Mouse (Mus musculus): ENCODE measurements around the gene Cks2. TPM values are rescaled to one million over a fixed set of nuclear protein-coding genes. Genes with fewer than 3 reads are reported as not detected.
A peak's percentile ranks its signal among the peaks of the same experiment; 100 is the strongest.
"Not testable (repeated sequence)": the region's sequence is repeated elsewhere in the genome, so short reads cannot be mapped to it uniquely, and the experiment has no call there.

Cks2 gene
- polyA plus RNA-seq, 1 experiment from 2014 or later = 134 TPM

DNA sequence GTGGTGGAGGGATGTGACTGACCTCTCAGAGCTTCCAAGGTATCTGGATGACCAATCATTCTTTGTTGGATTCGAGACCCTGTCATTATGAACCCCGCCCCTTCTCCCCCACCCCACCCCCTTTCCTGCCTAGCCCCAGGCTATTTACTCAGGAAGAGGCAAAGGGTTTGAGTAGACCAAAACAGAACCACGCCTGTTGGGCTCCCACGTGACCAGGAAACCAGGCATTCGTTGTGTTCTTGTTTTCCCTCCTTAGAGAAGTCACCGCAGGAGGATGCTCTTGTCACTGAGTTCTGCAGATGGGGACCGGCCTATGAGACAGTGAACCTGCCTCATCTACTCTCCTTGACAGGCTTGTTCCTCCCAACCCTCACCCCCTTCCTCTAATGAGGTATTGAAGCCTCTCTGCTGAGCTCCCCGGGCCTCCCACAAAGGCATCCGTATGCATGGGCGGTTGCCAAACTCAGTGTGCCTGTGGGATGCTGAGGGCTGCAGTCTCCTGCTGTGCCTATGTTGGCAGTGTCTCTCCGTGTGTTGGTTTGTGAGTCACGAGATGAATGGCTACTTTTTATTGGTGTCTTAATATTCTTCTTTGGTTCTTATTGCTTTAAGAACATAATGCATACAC lies 28.5 kb upstream of the Cks2 start:
- ATAC-seq = peak; percentile 73
- no peak overlapping the region for H3K27ac ChIP-seq
- H3K4me3 ChIP-seq (replicated peaks) = no peak overlapping the region
- H3K27me3 ChIP-seq = no peaks in the 10 kb centered on the region
- peaks cover 15% of the 10 kb centered on the region for H3K4me1 ChIP-seq (replicated peaks)
- H3K4me2 ChIP-seq (replicated peaks) = no peak overlapping the region
- no peaks in the 10 kb centered on the region for H3K36me3 ChIP-seq
- 12% methylated on average over 12 of the region's 12 CpGs for WGBS
- 0 out of 2 replicates have a peak, but pooled peaks cover 3% of the 10 kb centered on the region for H3K9me3 ChIP-seq
- no peak overlapping the region for H3K9ac ChIP-seq (replicated peaks)

DNA sequence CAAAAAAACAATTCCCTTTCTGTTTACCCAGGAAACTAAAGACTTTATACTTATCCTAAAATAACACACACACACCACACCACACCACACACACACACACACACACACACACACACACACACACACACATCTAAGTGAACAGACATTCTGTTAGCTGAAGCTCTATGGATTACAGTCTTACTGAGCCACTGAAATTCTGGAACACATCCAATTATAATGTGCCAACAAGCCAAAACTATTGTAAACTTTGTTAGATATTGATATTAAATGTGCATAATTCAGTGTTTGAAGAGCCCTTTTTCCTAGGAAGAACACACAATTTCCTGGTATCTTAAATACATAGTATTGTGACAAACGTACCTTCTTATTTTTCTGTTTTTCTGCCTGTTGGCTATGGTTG lies 27.7 kb upstream of the Cks2 start:
- no peak for ATAC-seq
- 53% methylated on average over 1 of the region's 1 CpGs for WGBS
- no peak overlapping the region for H3K4me3 ChIP-seq (replicated peaks)
- 0 out of 2 replicates have a peak, but pooled peaks cover 3% of the 10 kb centered on the region for H3K9me3 ChIP-seq
- no peaks in the 10 kb centered on the region for H3K36me3 ChIP-seq
- H3K27me3 ChIP-seq = no peaks in the 10 kb centered on the region
- no peak overlapping the region for H3K27ac ChIP-seq
- H3K4me1 ChIP-seq (replicated peaks) = peaks cover 15% of the 10 kb centered on the region
- H3K4me2 ChIP-seq (replicated peaks) = no peak overlapping the region
- H3K9ac ChIP-seq (replicated peaks) = no peak overlapping the region

DNA sequence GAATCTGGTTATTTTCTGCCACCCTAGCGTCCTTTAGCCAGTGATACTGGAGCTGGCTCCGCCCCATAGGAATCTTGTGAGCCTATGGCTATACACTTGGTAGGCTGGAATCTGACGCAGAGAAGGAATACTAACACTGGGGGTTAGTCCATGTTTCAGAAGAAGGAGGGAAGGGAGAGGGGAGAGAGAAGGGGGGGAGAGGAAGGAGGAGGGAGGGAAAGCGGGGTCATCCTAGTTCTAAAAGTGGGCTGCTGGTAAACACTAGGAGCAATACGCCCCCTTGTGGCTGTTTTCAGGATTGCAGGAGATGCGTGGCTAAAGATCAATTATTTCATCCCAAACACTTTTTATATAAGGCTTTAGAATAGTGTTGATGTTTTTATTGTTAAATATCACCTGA lies 27.2 kb upstream of the Cks2 start:
- no peak overlapping the region for H3K9ac ChIP-seq (replicated peaks)
- 16% methylated on average over 6 of the region's 6 CpGs for WGBS
- peak; percentile 73 for ATAC-seq

DNA sequence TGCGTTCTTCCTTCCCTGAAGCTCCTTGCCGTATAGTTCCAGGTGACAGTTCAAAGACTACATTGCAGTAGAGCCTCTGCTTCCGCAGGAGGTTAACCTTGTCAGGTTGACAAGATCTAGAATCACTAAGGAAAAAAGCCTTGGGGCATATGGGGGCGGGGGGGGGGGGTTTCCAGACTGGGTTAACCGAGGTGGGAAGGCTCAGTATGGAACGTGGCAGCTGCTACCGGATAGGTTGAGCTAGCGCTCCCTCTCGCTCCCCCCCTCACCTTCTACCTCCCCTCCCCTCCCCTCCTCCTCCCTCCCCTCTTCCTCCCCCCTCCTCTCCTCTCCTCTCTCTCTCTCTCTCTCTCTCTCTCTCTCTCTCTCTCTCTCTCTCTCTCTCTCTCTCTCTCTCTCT lies 26.4 kb upstream of the Cks2 start:
- no peaks in the 10 kb centered on the region for H3K27me3 ChIP-seq
- H3K4me1 ChIP-seq (replicated peaks) = peaks cover 15% of the 10 kb centered on the region
- WGBS = 21% methylated on average over 9 of the region's 9 CpGs
- H3K4me2 ChIP-seq (replicated peaks) = no peak overlapping the region
- H3K36me3 ChIP-seq = no peaks in the 10 kb centered on the region
- ATAC-seq = peak; percentile 21; the same call in 1 of the 2 replicates
- H3K27ac ChIP-seq = no peak overlapping the region
- H3K9me3 ChIP-seq = no peaks in the 10 kb centered on the region
- no peak overlapping the region for H3K9ac ChIP-seq (replicated peaks)
- no peak overlapping the region for H3K4me3 ChIP-seq (replicated peaks)

More for the DNA sequence above, 27.2 kb upstream of the Cks2 start:
- no peaks in the 10 kb centered on the region for H3K36me3 ChIP-seq
- H3K4me1 ChIP-seq (replicated peaks) = peaks cover 15% of the 10 kb centered on the region
- H3K27ac ChIP-seq = no peak overlapping the region
- H3K9me3 ChIP-seq = 0 out of 2 replicates have a peak, but pooled peaks cover 3% of the 10 kb centered on the region
- H3K4me2 ChIP-seq (replicated peaks) = no peak overlapping the region
- no peak overlapping the region for H3K4me3 ChIP-seq (replicated peaks)
- no peaks in the 10 kb centered on the region for H3K27me3 ChIP-seq

DNA sequence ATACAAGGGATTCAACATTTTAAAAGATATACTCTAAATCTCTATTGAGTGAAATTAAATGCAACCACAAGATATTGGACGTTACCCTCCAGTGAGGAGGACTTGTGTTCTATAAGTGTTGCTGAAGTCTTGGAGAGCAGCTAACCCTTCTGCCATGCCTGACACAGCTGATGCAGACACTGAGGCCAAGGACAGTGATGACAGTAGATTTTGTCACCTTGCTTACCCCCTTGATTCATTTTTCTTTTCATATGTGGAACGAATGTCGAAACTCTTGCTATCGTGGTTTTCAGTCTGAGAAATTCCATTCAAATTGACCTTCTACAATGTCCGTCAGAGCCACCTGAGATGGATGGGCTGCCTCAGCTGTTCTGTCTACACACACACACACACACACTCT lies 22.4 kb upstream of the Cks2 start:
- Histone ChIP-seq H3K4me3 (replicated peaks) (no peak overlapping the region), H3K27me3 (no peaks in the 10 kb centered on the region), H3K4me2 (replicated peaks) (no peak overlapping the region), H3K9ac (replicated peaks) (no peak overlapping the region), H3K27ac (no peak overlapping the region), H3K36me3 (no peaks in the 10 kb centered on the region), H3K9me3 (no peaks in the 10 kb centered on the region), H3K4me1 (replicated peaks) (peaks cover 5% of the 10 kb centered on the region; the same call in 1 of the 2 replicates)
- WGBS = 90% methylated on average over 5 of the region's 5 CpGs
- no peak for ATAC-seq

DNA sequence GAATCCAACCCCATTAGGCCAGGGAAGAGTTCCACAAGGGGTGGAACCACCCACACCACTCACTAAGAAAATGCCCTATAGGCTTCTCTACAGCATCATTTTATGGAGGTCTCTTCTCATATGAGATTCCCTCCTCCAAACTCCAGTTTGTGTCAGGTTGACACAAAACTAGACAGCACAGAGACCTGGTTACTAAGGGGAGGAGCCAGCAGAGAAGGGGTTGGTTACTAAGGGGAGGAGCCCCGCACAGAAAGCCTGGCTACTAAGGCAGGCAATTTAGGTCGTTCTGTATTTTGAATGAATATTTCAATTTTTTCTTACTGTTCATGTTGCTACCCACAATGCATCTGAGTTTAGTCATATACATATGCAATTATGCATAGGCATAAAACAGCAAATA lies 21.4 kb upstream of the Cks2 start:
- WGBS = 88% methylated on average over 2 of the region's 2 CpGs

DNA sequence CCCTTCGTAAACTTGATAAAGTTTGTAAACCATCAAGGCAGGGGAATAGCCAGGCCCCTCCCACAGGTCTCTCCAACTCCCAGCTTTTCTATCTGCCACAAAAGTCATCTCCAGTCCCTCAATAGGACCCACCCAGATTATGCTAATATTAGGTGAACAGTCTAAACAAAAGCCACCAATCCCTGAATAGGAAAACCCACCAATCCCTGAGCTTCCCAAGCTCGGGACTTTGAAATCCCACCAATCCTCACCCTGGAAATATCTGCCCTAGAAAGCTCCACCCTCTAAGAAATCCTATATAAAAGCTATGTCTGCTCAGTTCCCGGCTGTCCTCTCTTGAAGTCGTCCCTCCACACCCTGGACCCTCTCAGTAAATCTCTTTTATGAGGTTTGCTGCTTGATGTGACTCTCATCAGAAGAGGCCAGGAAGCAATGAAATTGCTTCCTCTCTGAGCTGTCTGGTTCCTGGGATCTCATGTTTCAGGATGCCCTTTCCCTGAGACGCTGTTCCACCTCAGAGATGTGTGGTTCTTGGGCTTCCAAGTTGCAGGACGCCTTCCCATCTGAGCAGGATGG lies 16.7 kb upstream of the Cks2 start:
- ATAC-seq = no peak
- H3K27ac ChIP-seq = no peak overlapping the region
- WGBS = 90% methylated on average over 6 of the region's 6 CpGs
- H3K9ac ChIP-seq (replicated peaks) = no peak overlapping the region
- no peak overlapping the region for H3K4me3 ChIP-seq (replicated peaks)
- no peak overlapping the region for H3K4me2 ChIP-seq (replicated peaks)
- no peaks in the 10 kb centered on the region for H3K36me3 ChIP-seq
- H3K4me1 ChIP-seq (replicated peaks) = no peaks in the 10 kb centered on the region
- no peaks in the 10 kb centered on the region for H3K9me3 ChIP-seq
- no peaks in the 10 kb centered on the region for H3K27me3 ChIP-seq

More for the DNA sequence above, 21.4 kb upstream of the Cks2 start:
- Histone ChIP-seq H3K9me3 (no peaks in the 10 kb centered on the region), H3K4me3 (replicated peaks) (no peak overlapping the region), H3K4me1 (replicated peaks) (no peaks in the 10 kb centered on the region), H3K36me3 (no peaks in the 10 kb centered on the region), H3K27ac (no peak overlapping the region), H3K4me2 (replicated peaks) (no peak overlapping the region), H3K27me3 (no peaks in the 10 kb centered on the region), H3K9ac (replicated peaks) (no peak overlapping the region)
- ATAC-seq = no peak

DNA sequence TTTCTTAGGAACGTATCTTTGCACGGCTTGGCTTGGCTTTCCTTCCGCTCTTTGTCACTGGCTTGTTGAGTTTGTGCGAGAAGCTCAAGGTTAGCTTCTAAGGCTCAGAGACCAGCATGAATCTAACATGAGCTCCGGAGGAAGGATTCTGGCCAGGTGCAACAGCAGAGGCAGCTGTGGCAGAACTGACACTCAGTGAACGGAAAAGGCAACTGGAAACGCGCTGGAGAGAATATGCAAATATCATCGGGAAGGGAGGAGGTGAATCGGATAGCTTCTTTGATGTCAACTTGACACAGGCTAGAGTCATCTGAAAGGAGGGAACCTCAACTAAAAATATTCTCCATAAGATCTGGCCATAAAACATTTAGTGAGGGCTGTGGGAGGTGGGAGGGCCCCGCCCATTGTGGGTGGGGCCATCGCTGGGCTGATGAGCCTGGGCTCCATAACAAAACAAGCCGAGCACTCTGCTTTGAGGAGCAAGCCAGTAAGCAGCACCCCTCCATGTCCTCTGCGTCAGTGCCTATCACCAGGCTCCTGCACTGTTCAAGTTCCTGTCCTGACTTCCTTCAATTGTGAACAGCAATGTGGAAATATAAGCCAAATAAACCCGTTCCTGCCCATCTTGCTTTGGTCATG lies 13.6 kb upstream of the Cks2 start:
- no peak for ATAC-seq
- Histone ChIP-seq H3K4me1 (replicated peaks) (no peaks in the 10 kb centered on the region), H3K9me3 (no peaks in the 10 kb centered on the region), H3K36me3 (no peaks in the 10 kb centered on the region), H3K4me2 (replicated peaks) (no peak overlapping the region), H3K4me3 (replicated peaks) (no peak overlapping the region), H3K27me3 (no peaks in the 10 kb centered on the region), H3K9ac (replicated peaks) (no peak overlapping the region), H3K27ac (no peak overlapping the region)
- 84% methylated on average over 15 of the region's 15 CpGs for WGBS

DNA sequence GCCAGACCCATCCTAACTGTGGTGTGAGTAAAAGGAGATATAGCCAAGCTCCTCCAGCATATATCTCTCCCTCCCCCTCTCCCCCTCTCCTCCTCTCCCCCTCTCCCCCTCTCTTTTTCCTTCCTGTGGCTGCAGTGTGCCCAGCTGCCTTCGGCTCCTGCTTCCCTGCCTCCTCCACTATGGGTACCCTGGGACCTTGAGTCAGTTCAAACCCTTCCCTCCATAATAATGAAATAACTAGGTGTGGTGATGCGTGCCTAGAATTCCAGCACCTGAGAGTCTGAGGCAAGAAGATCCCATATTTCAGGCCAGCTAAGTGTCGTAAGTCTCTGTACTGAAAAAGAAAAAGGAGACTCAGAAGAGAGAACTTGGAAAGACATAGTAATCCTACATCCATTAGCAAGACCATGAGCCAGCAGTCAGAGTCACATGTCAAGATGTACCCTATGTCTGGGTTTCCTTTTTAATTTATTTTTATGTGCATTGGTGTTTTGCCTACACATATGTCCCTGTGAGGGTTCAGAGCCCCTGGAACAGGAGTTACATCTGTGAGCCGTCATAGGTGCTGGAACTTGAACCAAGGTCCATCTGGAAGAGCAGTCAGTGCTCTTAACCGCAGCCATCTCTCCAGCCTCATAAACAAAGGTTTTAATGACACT lies 12.3 kb upstream of the Cks2 start:
- Histone ChIP-seq H3K4me3 (replicated peaks) (no peak overlapping the region), H3K36me3 (no peaks in the 10 kb centered on the region), H3K4me2 (replicated peaks) (no peak overlapping the region), H3K27ac (no peak overlapping the region), H3K9ac (replicated peaks) (no peak overlapping the region), H3K9me3 (no peaks in the 10 kb centered on the region), H3K4me1 (replicated peaks) (no peaks in the 10 kb centered on the region), H3K27me3 (no peaks in the 10 kb centered on the region)
- no peak for ATAC-seq
- WGBS = 89% methylated on average over 5 of the region's 5 CpGs

DNA sequence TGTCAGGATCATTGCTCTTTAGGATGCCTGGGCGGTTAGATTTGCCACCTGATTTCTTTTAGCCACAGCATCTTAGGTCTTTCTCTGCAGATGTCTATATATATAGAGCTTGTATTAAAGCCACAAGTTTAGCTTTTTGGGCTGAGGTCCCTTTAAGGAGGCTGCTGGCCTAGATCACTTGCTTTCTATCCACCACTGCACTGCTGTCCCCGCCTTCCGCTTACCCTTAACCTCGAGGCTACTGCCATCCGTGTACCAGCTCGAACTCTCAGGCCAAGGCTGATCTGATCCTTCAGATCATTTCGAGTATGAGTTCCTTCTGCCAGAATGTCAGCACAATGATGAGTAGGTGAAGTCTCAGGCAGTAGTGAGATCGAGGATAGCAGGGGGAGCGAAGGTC lies 9.6 kb upstream of the Cks2 start:
- not testable (repeated sequence) for H3K27me3 ChIP-seq; H3K4me3 ChIP-seq (replicated peaks); H3K9ac ChIP-seq (replicated peaks); H3K4me1 ChIP-seq (replicated peaks); H3K27ac ChIP-seq; H3K4me2 ChIP-seq (replicated peaks); ATAC-seq; H3K36me3 ChIP-seq; H3K9me3 ChIP-seq
- 71% methylated on average over 6 of the region's 9 CpGs for WGBS

DNA sequence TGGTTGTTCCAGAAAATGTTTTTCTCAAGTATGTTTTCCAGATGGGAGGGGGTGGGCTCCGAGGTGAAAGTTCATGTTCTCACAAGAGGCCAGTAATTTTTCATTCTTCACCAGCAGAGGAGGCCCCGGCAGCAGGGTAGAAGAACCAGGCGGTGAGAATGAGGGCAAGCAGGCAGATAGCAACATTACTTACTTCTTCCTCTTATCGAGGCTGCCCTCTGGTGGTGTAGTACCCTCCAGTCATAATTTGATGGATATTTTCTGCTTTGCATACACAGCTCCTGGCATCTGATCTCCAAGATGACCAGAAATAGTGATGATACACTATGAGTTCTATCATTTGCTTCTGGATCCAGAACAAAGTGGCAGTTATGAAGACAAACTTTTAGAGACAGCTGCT lies 6.1 kb upstream of the Cks2 start:
- no peaks in the 10 kb centered on the region for H3K4me1 ChIP-seq (replicated peaks)
- no peak for ATAC-seq
- no peak overlapping the region for H3K4me2 ChIP-seq (replicated peaks)
- no peak overlapping the region for H3K9ac ChIP-seq (replicated peaks)
- H3K4me3 ChIP-seq (replicated peaks) = no peak overlapping the region
- H3K27ac ChIP-seq = no peak overlapping the region
- no peaks in the 10 kb centered on the region for H3K27me3 ChIP-seq
- H3K36me3 ChIP-seq = no peaks in the 10 kb centered on the region
- WGBS = 92% methylated on average over 4 of the region's 4 CpGs
- H3K9me3 ChIP-seq = no peaks in the 10 kb centered on the region

DNA sequence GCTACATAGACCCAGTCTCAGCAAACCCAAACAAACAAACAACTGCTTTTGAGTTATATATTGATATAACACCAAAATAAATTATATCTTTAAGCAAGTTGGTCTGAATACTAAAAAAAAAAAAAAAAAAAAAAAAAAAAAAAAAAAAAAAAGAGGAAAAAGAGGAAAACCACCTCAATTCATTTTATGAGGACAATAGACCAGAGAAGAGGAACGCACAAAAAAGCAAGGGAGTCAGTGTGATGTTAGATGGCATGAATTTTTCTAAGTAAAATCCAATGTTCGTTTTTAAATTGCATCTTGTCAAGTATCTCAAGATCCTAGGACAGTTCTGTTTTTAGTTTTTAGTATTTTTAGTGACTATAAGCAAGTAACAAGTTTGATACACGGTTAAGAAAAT lies 3.6 kb upstream of the Cks2 start:
- H3K36me3 ChIP-seq = no peaks in the 10 kb centered on the region
- WGBS = 91% methylated on average over 3 of the region's 3 CpGs
- no peak overlapping the region for H3K4me3 ChIP-seq (replicated peaks)
- no peak overlapping the region for H3K4me2 ChIP-seq (replicated peaks)
- no peaks in the 10 kb centered on the region for H3K9me3 ChIP-seq
- H3K4me1 ChIP-seq (replicated peaks) = peaks cover 10% of the 10 kb centered on the region
- H3K27me3 ChIP-seq = no peaks in the 10 kb centered on the region
- no peak overlapping the region for H3K27ac ChIP-seq
- no peak overlapping the region for H3K9ac ChIP-seq (replicated peaks)
- ATAC-seq = no peak
